Mouse (Mus musculus): ENCODE data around the gene Micu1.

GRCm38 (mm10) chr10:59880837-59881236, 178.6 kb downstream of the Micu1 start:
- TF ChIP-seq CTCF (IDR thresholded peaks at IDR 0.05; ENCODE audit: insufficient read depth, low read length), result no peak
- TF ChIP-seq POLR2A (IDR thresholded peaks at IDR 0.05; ENCODE audit: borderline replicate concordance, extremely low read depth, low read depth, low read length), result no peak
